Mouse (Mus musculus) midbrain, embryonic 15.5 days (tissue): ENCODE data around the gene Rrp8. TPM values are rescaled to one million over a fixed set of nuclear protein-coding genes. Genes with fewer than 3 reads are reported as not detected.

Source experiments
- polyA plus RNA-seq: library from polyadenylated mRNA; unstranded; fragments of >200 nt; fragmentation: Nextera tagmentation; extraction: Ambion mirVana; gene quantifications from 2 replicates; pipeline ENCODE4 v1.2.1, GENCODE M21; 2015

The Rrp8 gene
- polyA plus RNA-seq, 1 experiment from 2014 or later, result 22.4 TPM

Other genes with a start within 250 kb of the Rrp8 start
- gene Smpd1, start 183.0 kb downstream of the Rrp8 start, polyA plus RNA-seq, result 93.0 and 94.6 TPM in 2 replicates
- gene Apbb1, start 155.7 kb downstream of the Rrp8 start, polyA plus RNA-seq, result 319 and 325 TPM in 2 replicates
- gene Hpx, start 137.2 kb downstream of the Rrp8 start, polyA plus RNA-seq, result 0.18 and 0.41 TPM in 2 replicates
- 106 and 107 TPM in 2 replicates for gene Trim3, start 103.8 kb downstream of the Rrp8 start, polyA plus RNA-seq
- gene Timm10b, start 97.3 kb downstream of the Rrp8 start, polyA plus RNA-seq, result 127 and 140 TPM in 2 replicates
- gene Arfip2, start 97.0 kb downstream of the Rrp8 start, polyA plus RNA-seq, result 86.7 and 96.9 TPM in 2 replicates
- gene Gm45799, start 96.8 kb downstream of the Rrp8 start, polyA plus RNA-seq, result 12.8 and 18.7 TPM in 2 replicates
- gene Dnhd1, start 86.6 kb downstream of the Rrp8 start, polyA plus RNA-seq, result 1.00 and 2.7 TPM in 2 replicates
- 192 and 207 TPM in 2 replicates for gene Ilk, start 793 bp downstream of the Rrp8 start, polyA plus RNA-seq
- gene Taf10, start 7.0 kb upstream of the Rrp8 start, polyA plus RNA-seq, result 89.7 and 99.0 TPM in 2 replicates
- 38.7 and 43.4 TPM in 2 replicates for gene Tpp1, start 14.8 kb upstream of the Rrp8 start, polyA plus RNA-seq
- 17.9 and 19.0 TPM in 2 replicates for gene Dchs1, start 50.3 kb upstream of the Rrp8 start, polyA plus RNA-seq
- 173 and 175 TPM in 2 replicates for gene Mrpl17, start 73.7 kb upstream of the Rrp8 start, polyA plus RNA-seq
- 0.19 and 0.26 TPM in 2 replicates for gene Gm4070, start 216.6 kb upstream of the Rrp8 start, polyA plus RNA-seq